Mouse (Mus musculus) ES-E14 (cell line): ENCODE measurements around the gene Esrrg.

Experiments
- CHD2 ChIP-seq: IDR thresholded peaks from 2 replicates; pipeline ENCODE4 v1.6.1; 2014; ENCODE audit warnings: mild to moderate bottlenecking, low read depth, low read length, inconsistent platforms
- HCFC1 ChIP-seq: IDR thresholded peaks from 2 replicates; pipeline ENCODE4 v1.6.1; 2012; ENCODE audit warnings: low read length, inconsistent platforms, borderline replicate concordance; ENCODE audit not compliant: insufficient read depth
- MAFK ChIP-seq: IDR thresholded peaks from 2 replicates; pipeline ENCODE4 v1.6.1; 2014; ENCODE audit warnings: mild to moderate bottlenecking, low read depth, low read length, inconsistent platforms; ENCODE audit not compliant: insufficient read depth
- ZC3H11A ChIP-seq: IDR thresholded peaks from 2 replicates; pipeline ENCODE4 v1.6.1; 2012; ENCODE audit warnings: low read depth, mild to moderate bottlenecking, inconsistent platforms, low read length, borderline replicate concordance
- ZNF384 ChIP-seq: IDR thresholded peaks from 2 replicates; pipeline ENCODE4 v1.6.1; 2012; ENCODE audit warnings: low read depth, low read length, inconsistent platforms

GRCm38 (mm10) chr1:187736507-187736906 is 127.9 kb downstream of the Esrrg start:
- TF ChIP-seq ZC3H11A = no peak
- no peak for TF ChIP-seq ZNF384
- TF ChIP-seq CHD2 = no peak
- TF ChIP-seq HCFC1 = no peak
- TF ChIP-seq MAFK = no peak
